Mouse (Mus musculus) MEL (cell line): Measurements from ENCODE around the gene Rab8a. TPM values are rescaled to one million over a fixed set of nuclear protein-coding genes. Genes with fewer than 3 reads are reported as not detected.
A peak's percentile ranks its signal among the peaks of the same experiment; 100 is the strongest.

Experiments
- DNase-seq: peaks from one replicate; pipeline ENCODE4 v3.0.0; 2011; ENCODE audit warnings: low read depth, low spot score
- H3K27ac ChIP-seq: 2 replicates; pipeline ENCODE4 v1.5.1; 2012; ENCODE audit warnings: low read depth, mild to moderate bottlenecking, control low read depth, low read length, moderate library complexity; ENCODE audit not compliant: control insufficient read depth
- H3K27me3 ChIP-seq, 2 experiments: fragments of 150-350 bp in 1 of 2; sonication (generic) in 1 of 2; 2 replicates each; pipeline ENCODE4 v1.6.1; 2012; ENCODE audit warnings: low read length in 2 of 2, mild to moderate bottlenecking in 2 of 2, improper control_type of control experiment in 1 of 2, moderate library complexity in 1 of 2; ENCODE audit not compliant: insufficient read depth in 2 of 2, control insufficient read depth in 1 of 2
- H3K36me3 ChIP-seq, 2 experiments: 2 replicates each; pipeline ENCODE4 v1.6.1; 2012 to 2014; ENCODE audit warnings: low read length in 2 of 2, improper control_type of control experiment in 1 of 2, inconsistent platforms in 1 of 2, mild to moderate bottlenecking in 1 of 2; ENCODE audit not compliant: insufficient read depth in 2 of 2, control insufficient read depth in 1 of 2
- H3K4me1 ChIP-seq, 2 experiments: fragments of 150-350 bp in 1 of 2; sonication (generic) in 1 of 2; 2 replicates each; pipeline ENCODE4 v1.6.1; 2012; ENCODE audit warnings: low read length in 2 of 2, improper control_type of control experiment in 1 of 2, mild to moderate bottlenecking in 1 of 2; ENCODE audit not compliant: insufficient read depth in 2 of 2, control insufficient read depth in 1 of 2
- H3K4me3 ChIP-seq, 2 experiments: fragments of 150-350 bp in 1 of 2; sonication (generic) in 1 of 2; 2 replicates each; pipeline ENCODE4 v1.5.1; 2012; ENCODE audit warnings: low read depth in 2 of 2, low read length in 2 of 2, mild to moderate bottlenecking in 2 of 2, moderate library complexity in 2 of 2, control low read depth in 1 of 2, improper control_type of control experiment in 1 of 2; ENCODE audit not compliant: control insufficient read depth in 1 of 2, insufficient read depth in 1 of 2
- H3K79me2 ChIP-seq: 2 replicates; pipeline ENCODE4 v1.6.1; 2012; ENCODE audit warnings: mild to moderate bottlenecking, low read length, moderate library complexity; ENCODE audit not compliant: control insufficient read depth, poor library complexity, insufficient read depth
- H3K9ac ChIP-seq: 2 replicates; pipeline ENCODE4 v1.6.1; 2012; ENCODE audit warnings: low read depth, mild to moderate bottlenecking, control low read depth, low read length, moderate library complexity; ENCODE audit not compliant: control insufficient read depth, poor library complexity, severe bottlenecking
- H3K9me3 ChIP-seq: fragments of 150-350 bp; sonication (generic); replicated peaks from 2 replicates; pipeline ENCODE4 v1.6.1; 2012; ENCODE audit warnings: mild to moderate bottlenecking, low read length, improper control_type of control experiment, moderate library complexity; ENCODE audit not compliant: insufficient read depth
- CTCF ChIP-seq, 3 experiments: IDR thresholded peaks in 2 of 3; conservative IDR thresholded peaks in 1 of 3; 2 replicates each; pipeline ENCODE4 v1.5.1; 2011 to 2012; ENCODE audit warnings: low read length in 3 of 3, low read depth in 2 of 3, mild to moderate bottlenecking in 2 of 3, improper control_type of control experiment in 1 of 3, inconsistent platforms in 1 of 3, mixed read lengths in 1 of 3, moderate library complexity in 1 of 3; ENCODE audit not compliant: control insufficient read depth in 1 of 3, insufficient read depth in 1 of 3, poor library complexity in 1 of 3, severe bottlenecking in 1 of 3
- E2F4 ChIP-seq: IDR thresholded peaks from 2 replicates; pipeline ENCODE4 v1.6.1; 2011; ENCODE audit warnings: low read depth, low read length, improper control_type of control experiment, borderline replicate concordance
- ELF1 ChIP-seq: IDR thresholded peaks from 2 replicates; pipeline ENCODE4 v1.6.1; 2014; ENCODE audit warnings: low read depth, mild to moderate bottlenecking, inconsistent platforms, low read length, improper control_type of control experiment, moderate library complexity
- EP300 ChIP-seq, 2 experiments: IDR thresholded peaks; 2 replicates each; pipeline ENCODE4 v1.6.1; 2011; ENCODE audit warnings: improper control_type of control experiment in 2 of 2, low read length in 2 of 2, low read depth in 1 of 2, mild to moderate bottlenecking in 1 of 2
- ETS1 ChIP-seq: IDR thresholded peaks from 2 replicates; pipeline ENCODE4 v1.6.1; 2012; ENCODE audit warnings: low read depth, mild to moderate bottlenecking, inconsistent platforms, low read length, improper control_type of control experiment, moderate library complexity
- GABPA ChIP-seq: IDR thresholded peaks from 2 replicates; pipeline ENCODE4 v1.6.1; 2012; ENCODE audit warnings: low read depth, mild to moderate bottlenecking, inconsistent platforms, low read length, improper control_type of control experiment, moderate library complexity
- MAX ChIP-seq: IDR thresholded peaks from 2 replicates; pipeline ENCODE4 v1.6.1; 2011; ENCODE audit warnings: low read length, improper control_type of control experiment
- NELFE ChIP-seq: IDR thresholded peaks from 2 replicates; pipeline ENCODE4 v1.6.1; 2011; ENCODE audit warnings: low read depth, low read length, improper control_type of control experiment
- POLR2A ChIP-seq, 2 experiments: IDR thresholded peaks; 2 replicates each; pipeline ENCODE4 v1.6.1; 2011 to 2012; ENCODE audit warnings: low read length in 2 of 2, mild to moderate bottlenecking in 2 of 2, control low read depth in 1 of 2, improper control_type of control experiment in 1 of 2, low read depth in 1 of 2, moderate library complexity in 1 of 2; ENCODE audit not compliant: control insufficient read depth in 1 of 2, insufficient read depth in 1 of 2, poor library complexity in 1 of 2
- POLR2AphosphoS2 ChIP-seq: IDR thresholded peaks from 2 replicates; pipeline ENCODE4 v1.6.1; 2011; ENCODE audit warnings: low read length, improper control_type of control experiment
- RAD21 ChIP-seq: IDR thresholded peaks from 2 replicates; pipeline ENCODE4 v1.6.1; 2011; ENCODE audit warnings: mild to moderate bottlenecking, low read depth, low read length, improper control_type of control experiment
- RCOR1 ChIP-seq: IDR thresholded peaks from 2 replicates; pipeline ENCODE4 v1.6.1; 2012; ENCODE audit warnings: low read depth, mild to moderate bottlenecking, inconsistent platforms, low read length, improper control_type of control experiment
- SMC3 ChIP-seq: IDR thresholded peaks from 2 replicates; pipeline ENCODE4 v1.6.1; 2011; ENCODE audit warnings: low read depth, low read length, improper control_type of control experiment
- TBP ChIP-seq: IDR thresholded peaks from 2 replicates; pipeline ENCODE4 v1.8.0; 2011; ENCODE audit warnings: low read depth, low read length, improper control_type of control experiment
- TCF12 ChIP-seq: IDR thresholded peaks from 2 replicates; pipeline ENCODE4 v1.6.1; 2014; ENCODE audit warnings: low read depth, mild to moderate bottlenecking, inconsistent platforms, low read length, improper control_type of control experiment, moderate library complexity
- USF2 ChIP-seq, 2 experiments: IDR thresholded peaks; 2 replicates each; pipeline ENCODE4 v1.6.1; 2011 to 2012; ENCODE audit warnings: improper control_type of control experiment in 2 of 2, low read length in 2 of 2, borderline replicate concordance in 1 of 2, inconsistent platforms in 1 of 2, low read depth in 1 of 2, mild to moderate bottlenecking in 1 of 2; ENCODE audit not compliant: insufficient read depth in 1 of 2
- ZC3H11A ChIP-seq: IDR thresholded peaks from 2 replicates; pipeline ENCODE4 v1.6.1; 2012; ENCODE audit warnings: low read depth, mild to moderate bottlenecking, inconsistent platforms, low read length, improper control_type of control experiment
- polyA plus RNA-seq, 2 experiments: library from polyadenylated mRNA; stranded (reverse) in 1 of 2; unstranded in 1 of 2; fragments of >175 nt in 1 of 2; fragments of >200 nt in 1 of 2; gene quantifications; 2 replicates each; pipeline versions ENCODE4 v1.2.1 to v1.2.4; 2012; ENCODE audit warnings: low replicate concordance in 2 of 2, low read depth in 1 of 2; ENCODE audit not compliant: insufficient read length in 2 of 2, insufficient read depth in 1 of 2, missing spikeins in 1 of 2
- total RNA-seq: library from RNA; depleted of rRNA; stranded (reverse); fragments of 300-350 nt; gene quantifications from 2 replicates; pipeline ENCODE4 v1.2.3, GENCODE M21; 2012

Gene Rab8a
- total and polyA plus RNA-seq, 3 experiments: 97.4 to 139 TPM; not detected in 1

GRCm38 (mm10) chr8:72215060-72215459 lies 54.1 kb downstream of the Rab8a start:
- no peaks in the 10 kb centered on the region for H3K27me3 ChIP-seq
- TF ChIP-seq USF2 (IDR thresholded peaks at IDR 0.05; ENCODE audit: borderline replicate concordance in 1 of 2, insufficient read depth in 1 of 2, low read depth in 1 of 2, low read length in 2 of 2) (no peak), POLR2AphosphoS2 (no peak), MAX (no peak), ETS1 (no peak), SMC3 (peak; percentile 64), POLR2A (IDR thresholded peaks at IDR 0.05; ENCODE audit: control insufficient read depth in 1 of 2, insufficient read depth in 1 of 2, low read depth in 1 of 2, low read length in 2 of 2, poor library complexity in 1 of 2) (no peak), TBP (no peak), E2F4 (no peak), CTCF (IDR thresholded peaks at IDR 0.05 in 2 of 3, conservative IDR thresholded peaks at IDR 0.05 in 1 of 3; ENCODE audit: control insufficient read depth in 1 of 3, insufficient read depth in 1 of 3, low read depth in 2 of 3, low read length in 3 of 3, poor library complexity in 1 of 3, severe bottlenecking in 1 of 3) (peak; percentile 63 to 74 (median 70)), ZC3H11A (peak; percentile 58; the same call in 1 of the 2 replicates), RAD21 (peak; percentile 75)
- TF ChIP-seq, all 39 proteins: peak for 4
- peak; percentile 49 for DNase-seq
- H3K4me3 ChIP-seq: no peak overlapping the region
- H3K36me3 ChIP-seq: peaks cover 0 to 2% of the 10 kb centered on the region in 2 experiments; a peak in 1 of 4 replicates
- peaks cover 5% of the 10 kb centered on the region for H3K79me2 ChIP-seq
- no peaks in the 10 kb centered on the region for H3K9me3 ChIP-seq
- H3K9ac ChIP-seq: no peak overlapping the region
- H3K27ac ChIP-seq: no peak overlapping the region
- H3K4me1 ChIP-seq: peaks cover 0 to 11% of the 10 kb centered on the region in 2 experiments; a peak in 1 of 4 replicates

- no peak overlapping the region for H3K27ac ChIP-seq
- H3K79me2 ChIP-seq: peaks cover 13% of the 10 kb centered on the region
- peaks cover 0 to 16% of the 10 kb centered on the region in 2 experiments; a peak in 2 of 4 replicates for H3K4me1 ChIP-seq
- no peaks in the 10 kb centered on the region for H3K9me3 ChIP-seq
- TF ChIP-seq ELF1 (peak; percentile 45; the same call in 1 of the 2 replicates), EP300 (IDR thresholded peaks at IDR 0.05; ENCODE audit: low read depth in 1 of 2, low read length in 2 of 2) (peak in 1 of 2 experiments; percentile 59; a peak in 1 of 4 replicates), ETS1 (peak; percentile 40; the same call in 1 of the 2 replicates), NELFE (no peak), RCOR1 (0 out of 2 replicates have a peak, but pooled peaks have one; percentile 21), TCF12 (no peak), GABPA (no peak)
- no peaks in the 10 kb centered on the region for H3K27me3 ChIP-seq
- no peak overlapping the region for H3K9ac ChIP-seq
- DNase-seq: peak; percentile 74
- H3K36me3 ChIP-seq: peaks cover 0 to 7% of the 10 kb centered on the region in 2 experiments; a peak in 2 of 4 replicates
- H3K4me3 ChIP-seq: no peak overlapping the region
Observed at GRCm38 (mm10) chr8:72215871-72216270, 54.9 kb downstream of the Rab8a start.
